Mouse (Mus musculus) megakaryocyte, embryonic 14.5 days (primary cell): Measurements from ENCODE around the gene Olfr710. TPM values are rescaled to one million over a fixed set of nuclear protein-coding genes. Genes with fewer than 3 reads are reported as not detected.
"Not testable (repeated sequence)": the region's sequence is repeated elsewhere in the genome, so short reads cannot be mapped to it uniquely, and the experiment has no call there.

Experiments
- H3K27me3 ChIP-seq: replicated peaks from 2 replicates; pipeline ENCODE3; 2012; ENCODE audit warnings: inconsistent platforms
- H3K36me3 ChIP-seq: replicated peaks from 2 replicates; pipeline ENCODE3; 2012; ENCODE audit warnings: low read length, inconsistent platforms, mixed read lengths
- H3K4me1 ChIP-seq: 2 replicates; pipeline ENCODE4 v1.6.1; 2012; ENCODE audit warnings: inconsistent platforms
- H3K4me3 ChIP-seq: replicated peaks from 2 replicates; pipeline ENCODE3; 2012; ENCODE audit warnings: moderate library complexity, mild to moderate bottlenecking, inconsistent platforms
- H3K9me3 ChIP-seq: 2 replicates; pipeline ENCODE4 v1.6.1; 2012; ENCODE audit warnings: inconsistent platforms
- FLI1 ChIP-seq: IDR thresholded peaks from 2 replicates; pipeline ENCODE4 v1.6.1; 2012; ENCODE audit warnings: low read length, inconsistent platforms, mixed read lengths
- GATA1 ChIP-seq: IDR thresholded peaks from 3 replicates; pipeline ENCODE4 v1.6.1; 2012; ENCODE audit warnings: mixed read lengths, low read length, inconsistent platforms, borderline replicate concordance
- polyA plus RNA-seq: library from polyadenylated mRNA; stranded (reverse); fragments of >175 nt; gene quantifications from 2 replicates; pipeline ENCODE4 v1.2.3, GENCODE M21; 2012; ENCODE audit warnings: low replicate concordance; ENCODE audit not compliant: insufficient read depth

Olfr710 gene
- polyA plus RNA-seq, result not detected in 2 replicates

GRCm38 (mm10) chr7:106948212-106948611 is at the start of gene Olfr710:
Gene Olfr710, minus strand, starts transcription at chr7:106948312.
- H3K9me3 ChIP-seq, result no peaks in the 10 kb centered on the region
- H3K27me3 ChIP-seq, result no peaks in the 10 kb centered on the region
- H3K4me3 ChIP-seq, result no peak within 1 kb of the TSS
- TF ChIP-seq FLI1 (no peak), GATA1 (no peak)
- no peaks in the 10 kb centered on the region for H3K4me1 ChIP-seq
- H3K36me3 ChIP-seq, result no peaks in the 10 kb centered on the region

- Histone ChIP-seq H3K9me3 (no peaks in the 10 kb centered on the region; the same call in 1 of the 2 replicates), H3K4me3 (no peak overlapping the region), H3K36me3 (no peaks in the 10 kb centered on the region), H3K4me1 (no peaks in the 10 kb centered on the region), H3K27me3 (no peaks in the 10 kb centered on the region)
- TF ChIP-seq FLI1, result no peak
- TF ChIP-seq GATA1, result no peak
These were observed 37.1 kb upstream of the Olfr710 start for GRCm38 (mm10) chr7:106985236-106985635.

GRCm38 (mm10) chr7:106975353-106975752 is 27.2 kb upstream of the Olfr710 start, which contains the start of gene Olfr711:
Gene Olfr711, minus strand, starts transcription at chr7:106975453.
- H3K36me3 ChIP-seq, result no peaks in the 10 kb centered on the region
- no peaks in the 10 kb centered on the region for H3K9me3 ChIP-seq
- no peak within 1 kb of the TSS for H3K4me3 ChIP-seq
- H3K4me1 ChIP-seq, result no peaks in the 10 kb centered on the region
- TF ChIP-seq FLI1 (no peak), GATA1 (no peak)
- no peaks in the 10 kb centered on the region for H3K27me3 ChIP-seq

- not testable (repeated sequence) for H3K4me1 ChIP-seq, H3K36me3 ChIP-seq, H3K27me3 ChIP-seq, H3K9me3 ChIP-seq, H3K4me3 ChIP-seq
These were observed 19.4 kb upstream of the Olfr710 start for GRCm38 (mm10) chr7:106967503-106967902.

- TF ChIP-seq FLI1, result no peak
- TF ChIP-seq GATA1, result no peak
- H3K36me3 ChIP-seq, result no peaks in the 10 kb centered on the region
- no peaks in the 10 kb centered on the region for H3K4me1 ChIP-seq
- H3K4me3 ChIP-seq, result no peak within 1 kb of the TSS
- H3K9me3 ChIP-seq, result no peaks in the 10 kb centered on the region
- no peaks in the 10 kb centered on the region for H3K27me3 ChIP-seq
These were observed 15.7 kb upstream of the Olfr710 start, which contains the start of gene Olfr6 for GRCm38 (mm10) chr7:106963837-106964236. Gene Olfr6, minus strand, starts transcription at chr7:106963937.

GRCm38 (mm10) chr7:106932119-106932518 is 16.0 kb downstream of the Olfr710 start, which contains the start of gene Olfr709-ps1:
Gene Olfr709-ps1, minus strand, starts transcription at chr7:106932219.
- no peaks in the 10 kb centered on the region for H3K27me3 ChIP-seq
- H3K9me3 ChIP-seq, result no peaks in the 10 kb centered on the region
- no peak within 1 kb of the TSS for H3K4me3 ChIP-seq
- H3K4me1 ChIP-seq, result no peaks in the 10 kb centered on the region
- TF ChIP-seq FLI1 (no peak), GATA1 (no peak)
- no peaks in the 10 kb centered on the region for H3K36me3 ChIP-seq

- not testable (repeated sequence) for H3K4me3 ChIP-seq, H3K9me3 ChIP-seq, H3K4me1 ChIP-seq, H3K27me3 ChIP-seq, H3K36me3 ChIP-seq
These were observed 27.2 kb downstream of the Olfr710 start for GRCm38 (mm10) chr7:106920961-106921360.

GRCm38 (mm10) chr7:106907676-106908075 is 40.4 kb downstream of the Olfr710 start, which contains the start of gene Olfr1532-ps1:
Gene Olfr1532-ps1, plus strand, starts transcription at chr7:106908001.
- H3K36me3 ChIP-seq, result no peaks in the 10 kb centered on the region
- H3K27me3 ChIP-seq, result no peaks in the 10 kb centered on the region
- H3K4me1 ChIP-seq, result no peaks in the 10 kb centered on the region
- H3K9me3 ChIP-seq, result no peaks in the 10 kb centered on the region
- H3K4me3 ChIP-seq, result no peak within 1 kb of the TSS
- TF ChIP-seq GATA1 (no peak), FLI1 (no peak)

GRCm38 (mm10) chr7:106901141-106901540 is 47.0 kb downstream of the Olfr710 start, which contains the start of gene Olfr707:
Gene Olfr707, minus strand, starts transcription at chr7:106901241.
- not testable (repeated sequence) for H3K4me1 ChIP-seq, H3K9me3 ChIP-seq, H3K4me3 ChIP-seq, H3K36me3 ChIP-seq, H3K27me3 ChIP-seq

Other genes starting within 250 kb of the Olfr710 start
- not detected in 2 replicates for gene Olfr695, start 231.9 kb downstream of the Olfr710 start, polyA plus RNA-seq
- not detected in 2 replicates for gene Olfr697, start 205.9 kb downstream of the Olfr710 start, polyA plus RNA-seq
- gene Olfr698, start 192.9 kb downstream of the Olfr710 start, polyA plus RNA-seq, result not detected in 2 replicates
- not detected in 2 replicates for gene Olfr699, start 155.1 kb downstream of the Olfr710 start, polyA plus RNA-seq
- not detected in 2 replicates for gene Olfr700, start 139.5 kb downstream of the Olfr710 start, polyA plus RNA-seq
- not detected in 2 replicates for gene Olfr701, start 134.2 kb downstream of the Olfr710 start, polyA plus RNA-seq
- not detected in 2 replicates for gene Olfr702, start 114.4 kb downstream of the Olfr710 start, polyA plus RNA-seq
- gene Olfr703, start 105.0 kb downstream of the Olfr710 start, polyA plus RNA-seq, result 0.58 TPM in 1 of 2 replicates, not detected in the other
- gene Olfr704, start 85.1 kb downstream of the Olfr710 start, polyA plus RNA-seq, result not detected in 2 replicates
- not detected in 2 replicates for gene Olfr705, start 71.4 kb downstream of the Olfr710 start, polyA plus RNA-seq
- not detected in 2 replicates for gene Olfr706, start 60.1 kb downstream of the Olfr710 start, polyA plus RNA-seq
- not detected in 2 replicates for gene Olfr707, start 47.1 kb downstream of the Olfr710 start, polyA plus RNA-seq
- not detected in 2 replicates for gene Olfr1532-ps1, start 40.3 kb downstream of the Olfr710 start, polyA plus RNA-seq
- not detected in 2 replicates for gene Olfr709-ps1, start 16.1 kb downstream of the Olfr710 start, polyA plus RNA-seq
- gene Olfr6, start 15.6 kb upstream of the Olfr710 start, polyA plus RNA-seq, result not detected in 2 replicates
- gene Olfr711, start 27.1 kb upstream of the Olfr710 start, polyA plus RNA-seq, result not detected in 2 replicates
- gene Olfr2, start 57.8 kb upstream of the Olfr710 start, polyA plus RNA-seq, result 0.47 TPM in 1 of 2 replicates, not detected in the other
- gene Olfr713, start 82.9 kb upstream of the Olfr710 start, polyA plus RNA-seq, result not detected in 2 replicates
- not detected in 2 replicates for gene Olfr714, start 122.7 kb upstream of the Olfr710 start, polyA plus RNA-seq
- not detected in 2 replicates for gene Olfr17, start 144.9 kb upstream of the Olfr710 start, polyA plus RNA-seq
- not detected in 2 replicates for gene Olfr715b, start 162.1 kb upstream of the Olfr710 start, polyA plus RNA-seq
- not detected in 2 replicates for gene Olfr715, start 182.8 kb upstream of the Olfr710 start, polyA plus RNA-seq
- not detected in 2 replicates for gene Olfr716, start 190.0 kb upstream of the Olfr710 start, polyA plus RNA-seq
- gene Nlrp14, start 218.7 kb upstream of the Olfr710 start, polyA plus RNA-seq, result not detected in 2 replicates